Mouse (Mus musculus): ENCODE measurements around the gene Cops7a. TPM values are rescaled to one million over a fixed set of nuclear protein-coding genes. Genes with fewer than 3 reads are reported as not detected.

Gene Cops7a
- polyA plus RNA-seq, 1 experiment from 2014 or later: 155 TPM

DNA sequence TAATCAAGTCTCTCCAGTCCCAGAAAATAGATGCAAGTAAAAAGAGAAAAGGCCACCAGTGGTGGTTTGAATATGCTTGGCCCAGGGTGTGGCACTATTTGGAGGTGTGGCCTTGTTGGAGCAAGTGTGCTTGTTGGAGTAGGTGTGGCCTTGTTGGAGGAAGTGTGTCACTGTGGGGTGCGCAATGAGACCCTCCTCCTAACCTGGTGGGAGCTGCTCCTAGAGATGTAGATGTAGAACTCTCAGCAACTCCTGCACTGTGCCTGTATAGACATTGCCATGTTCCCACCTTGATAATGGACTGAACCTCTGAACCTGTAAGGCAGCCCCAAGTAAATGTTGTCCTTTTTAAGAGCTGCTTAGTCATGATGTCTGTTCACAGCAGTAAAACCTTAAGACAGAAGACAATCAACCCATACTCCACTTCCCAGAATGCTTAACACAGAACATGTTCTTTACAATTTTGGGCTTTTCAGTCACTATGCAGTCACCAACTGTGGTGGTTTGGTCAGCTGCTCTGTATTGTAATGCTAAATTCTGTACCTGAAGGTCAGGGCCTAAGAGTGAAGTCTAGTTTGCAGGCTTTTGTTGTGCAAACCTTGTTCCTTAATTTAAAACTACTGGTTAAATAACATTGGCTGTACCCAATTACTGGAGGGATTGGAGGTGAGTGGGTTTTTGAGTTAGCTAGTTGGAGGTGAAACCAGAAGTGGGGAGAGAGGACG is 11.2 kb downstream of the Cops7a start:
- no peaks in the 10 kb centered on the region for H3K27me3 ChIP-seq (replicated peaks; ENCODE audit: control insufficient read depth, insufficient read depth, low read length)
- H3K9ac ChIP-seq (ENCODE audit: low read length): no peak overlapping the region
- no peak overlapping the region for H3K27ac ChIP-seq (ENCODE audit: low read depth)
- DNase-seq (ENCODE audit: low spot score) (no peak), ATAC-seq (replicated peaks; ENCODE audit: low FRiP score, low TSS enrichment, low read depth) (no peak)
- no peak overlapping the region for H3K4me3 ChIP-seq (ENCODE audit: low read depth, low read length)
- WGBS: 91% methylated on average over 2 of the region's 2 CpGs
- H3K9me3 ChIP-seq (ENCODE audit: control insufficient read depth, low read length): 0 out of 2 replicates have a peak, but pooled peaks cover 3% of the 10 kb centered on the region
- H3K4me2 ChIP-seq (ENCODE audit: low read length): no peak overlapping the region
- peaks cover 24% of the 10 kb centered on the region for H3K36me3 ChIP-seq (ENCODE audit: control insufficient read depth, insufficient read depth, low read length)
- no peaks in the 10 kb centered on the region for H3K4me1 ChIP-seq (replicated peaks; ENCODE audit: control insufficient read depth, insufficient read depth, low read length)

DNA sequence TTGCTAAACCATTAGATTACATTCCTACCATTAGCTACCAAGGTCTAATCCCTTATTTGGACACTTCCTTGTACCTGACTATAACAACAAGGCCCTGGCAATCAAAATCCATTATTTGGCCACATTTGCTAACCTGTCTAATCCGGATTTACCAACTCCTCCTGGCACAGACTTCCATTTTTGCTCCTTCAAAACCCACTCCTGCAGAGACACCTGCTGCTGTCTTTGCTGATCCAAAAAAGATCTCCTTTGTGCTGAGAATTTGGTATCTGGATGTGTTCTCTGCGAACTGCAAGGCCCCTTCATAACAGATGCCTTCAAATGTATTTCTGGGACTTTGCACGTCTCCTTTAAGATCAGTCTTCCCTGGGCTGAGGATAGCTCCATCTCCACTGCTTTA is 21.8 kb downstream of the Cops7a start:
- Histone ChIP-seq H3K4me3 (ENCODE audit: low read depth, low read length) (no peak overlapping the region), H3K9me3 (ENCODE audit: control insufficient read depth, low read length) (no peaks in the 10 kb centered on the region), H3K27ac (ENCODE audit: low read depth) (no peak overlapping the region), H3K4me2 (ENCODE audit: low read length) (no peak overlapping the region), H3K27me3 (replicated peaks; ENCODE audit: control insufficient read depth, insufficient read depth, low read length) (no peaks in the 10 kb centered on the region), H3K36me3 (ENCODE audit: control insufficient read depth, insufficient read depth, low read length) (peaks cover 9% of the 10 kb centered on the region), H3K9ac (ENCODE audit: low read length) (no peak overlapping the region), H3K4me1 (replicated peaks; ENCODE audit: control insufficient read depth, insufficient read depth, low read length) (no peaks in the 10 kb centered on the region)
- no peak for DNase-seq (ENCODE audit: low spot score)
- no peak for ATAC-seq (replicated peaks; ENCODE audit: low FRiP score, low TSS enrichment, low read depth)
- WGBS: 84% methylated on average over 3 of the region's 3 CpGs

DNA sequence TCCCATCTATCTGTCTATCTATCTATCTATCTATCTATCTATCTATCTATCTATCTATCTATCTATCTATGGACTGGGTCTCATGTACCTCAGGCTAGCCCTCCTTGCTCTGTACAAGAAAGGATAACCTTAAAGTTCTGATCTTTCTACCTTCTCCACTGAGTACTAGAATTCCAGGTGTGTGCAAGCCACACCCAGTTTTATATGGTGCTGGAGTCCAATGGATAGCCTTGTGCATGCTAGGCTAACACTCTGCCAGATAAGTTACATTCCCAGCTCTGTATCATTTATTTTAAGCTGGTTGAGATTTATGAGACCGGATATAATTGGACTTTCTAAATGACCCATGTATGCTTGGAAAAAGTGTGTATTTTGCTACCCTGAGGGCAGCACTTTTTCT is 23.7 kb downstream of the Cops7a start:
- no peak overlapping the region for H3K9ac ChIP-seq (ENCODE audit: low read length)
- DNase-seq (ENCODE audit: low spot score): no peak
- no peaks in the 10 kb centered on the region for H3K9me3 ChIP-seq (ENCODE audit: control insufficient read depth, low read length)
- no peak overlapping the region for H3K27ac ChIP-seq (ENCODE audit: low read depth)
- H3K4me3 ChIP-seq (ENCODE audit: low read depth, low read length): no peak overlapping the region
- WGBS: 88% methylated on average over 1 of the region's 1 CpGs
- H3K27me3 ChIP-seq (replicated peaks; ENCODE audit: control insufficient read depth, insufficient read depth, low read length): no peaks in the 10 kb centered on the region
- ATAC-seq (replicated peaks; ENCODE audit: low FRiP score, low TSS enrichment, low read depth): no peak
- H3K36me3 ChIP-seq (ENCODE audit: control insufficient read depth, insufficient read depth, low read length): peaks cover 24% of the 10 kb centered on the region
- H3K4me1 ChIP-seq (replicated peaks; ENCODE audit: control insufficient read depth, insufficient read depth, low read length): no peaks in the 10 kb centered on the region
- no peak overlapping the region for H3K4me2 ChIP-seq (ENCODE audit: low read length)

DNA sequence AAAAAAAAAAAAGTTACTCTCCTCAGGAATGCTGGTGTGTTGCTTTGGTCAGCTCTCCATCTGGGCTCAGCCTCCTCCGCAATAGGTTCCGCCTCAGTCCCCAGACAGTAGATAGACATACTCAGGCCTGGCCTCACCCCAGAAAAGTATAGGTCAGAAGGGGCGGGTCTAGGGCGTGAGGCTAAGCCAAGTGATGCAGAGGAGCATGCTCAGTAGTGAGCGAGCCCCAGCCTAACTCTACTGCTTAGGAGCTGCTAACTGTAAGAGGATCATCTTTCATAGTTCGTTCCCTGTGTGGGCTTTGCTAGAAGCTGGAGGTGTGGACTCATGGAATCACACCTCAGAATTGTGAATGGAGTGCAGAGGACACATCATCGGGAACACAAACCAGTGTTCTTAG is 26.8 kb downstream of the Cops7a start:
- no peak overlapping the region for H3K4me3 ChIP-seq (ENCODE audit: low read depth, low read length)
- no peak overlapping the region for H3K27ac ChIP-seq (ENCODE audit: low read depth)
- H3K4me1 ChIP-seq (replicated peaks; ENCODE audit: control insufficient read depth, insufficient read depth, low read length): no peaks in the 10 kb centered on the region
- DNase-seq (ENCODE audit: low spot score) (no peak), ATAC-seq (replicated peaks; ENCODE audit: low FRiP score, low TSS enrichment, low read depth) (no peak)
- no peak overlapping the region for H3K4me2 ChIP-seq (ENCODE audit: low read length)
- no peak overlapping the region for H3K9ac ChIP-seq (ENCODE audit: low read length)
- WGBS: 92% methylated on average over 7 of the region's 7 CpGs
- peaks cover 55% of the 10 kb centered on the region for H3K36me3 ChIP-seq (ENCODE audit: control insufficient read depth, insufficient read depth, low read length)
- H3K9me3 ChIP-seq (ENCODE audit: control insufficient read depth, low read length): no peaks in the 10 kb centered on the region
- no peaks in the 10 kb centered on the region for H3K27me3 ChIP-seq (replicated peaks; ENCODE audit: control insufficient read depth, insufficient read depth, low read length)

DNA sequence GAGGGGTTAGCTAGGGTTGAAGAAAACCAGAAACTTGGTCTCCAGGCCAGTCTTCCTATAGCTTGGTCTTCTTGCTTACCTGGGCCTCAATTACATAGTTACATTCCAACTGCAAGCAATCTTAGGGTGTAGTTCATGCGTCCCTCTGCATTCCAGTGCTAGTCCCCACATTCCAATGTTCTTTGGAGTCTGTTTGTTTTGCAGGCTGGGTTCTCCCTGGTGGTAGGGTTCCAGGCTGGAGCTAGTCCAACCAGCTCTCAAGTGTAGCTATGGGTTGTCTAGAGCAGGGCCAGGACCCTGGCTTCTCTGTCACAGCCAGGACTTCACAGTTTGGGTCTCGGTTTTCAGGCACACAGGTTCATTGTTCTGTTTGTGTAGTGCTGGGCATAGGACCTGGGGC is 27.8 kb downstream of the Cops7a start:
- Histone ChIP-seq H3K9ac (ENCODE audit: low read length) (no peak overlapping the region), H3K27ac (ENCODE audit: low read depth) (no peak overlapping the region), H3K4me1 (replicated peaks; ENCODE audit: control insufficient read depth, insufficient read depth, low read length) (peaks cover 5% of the 10 kb centered on the region), H3K9me3 (ENCODE audit: control insufficient read depth, low read length) (no peaks in the 10 kb centered on the region), H3K4me3 (ENCODE audit: low read depth, low read length) (no peak overlapping the region), H3K27me3 (replicated peaks; ENCODE audit: control insufficient read depth, insufficient read depth, low read length) (no peaks in the 10 kb centered on the region), H3K4me2 (ENCODE audit: low read length) (no peak overlapping the region), H3K36me3 (ENCODE audit: control insufficient read depth, insufficient read depth, low read length) (peaks cover 55% of the 10 kb centered on the region)
- DNase-seq (ENCODE audit: low spot score): no peak
- WGBS: 77% methylated on average over 2 of the region's 2 CpGs
- no peak for ATAC-seq (replicated peaks; ENCODE audit: low FRiP score, low TSS enrichment, low read depth)

DNA sequence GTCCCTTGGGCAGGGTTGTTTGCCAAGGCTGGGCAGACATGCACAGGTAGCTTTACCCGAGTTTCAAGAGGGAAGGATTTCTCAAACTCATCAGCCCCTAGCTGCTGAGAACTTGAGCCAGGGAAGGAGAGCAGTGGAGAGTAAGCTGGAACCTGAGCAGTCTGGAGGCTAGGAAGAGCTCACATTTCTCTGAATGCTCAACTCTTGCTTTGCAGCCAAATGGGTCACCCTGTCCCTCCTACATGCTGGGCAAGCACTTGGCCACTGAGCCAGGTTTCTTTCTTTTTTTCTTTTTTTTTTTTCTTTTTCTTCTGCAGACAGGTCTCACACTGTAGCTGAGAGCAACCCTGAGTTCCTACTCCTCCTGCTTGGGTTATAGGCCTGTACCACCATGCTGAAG is 28.7 kb downstream of the Cops7a start:
- H3K36me3 ChIP-seq (ENCODE audit: control insufficient read depth, insufficient read depth, low read length): peaks cover 55% of the 10 kb centered on the region
- H3K9ac ChIP-seq (ENCODE audit: low read length): no peak overlapping the region
- peaks cover 10% of the 10 kb centered on the region for H3K4me1 ChIP-seq (replicated peaks; ENCODE audit: control insufficient read depth, insufficient read depth, low read length)
- no peak for DNase-seq (ENCODE audit: low spot score)
- 70% methylated on average over 1 of the region's 1 CpGs for WGBS
- H3K27me3 ChIP-seq (replicated peaks; ENCODE audit: control insufficient read depth, insufficient read depth, low read length): no peaks in the 10 kb centered on the region
- H3K4me2 ChIP-seq (ENCODE audit: low read length): no peak overlapping the region
- no peak overlapping the region for H3K27ac ChIP-seq (ENCODE audit: low read depth)
- H3K4me3 ChIP-seq (ENCODE audit: low read depth, low read length): no peak overlapping the region
- no peak for ATAC-seq (replicated peaks; ENCODE audit: low FRiP score, low TSS enrichment, low read depth)
- no peaks in the 10 kb centered on the region for H3K9me3 ChIP-seq (ENCODE audit: control insufficient read depth, low read length)

DNA sequence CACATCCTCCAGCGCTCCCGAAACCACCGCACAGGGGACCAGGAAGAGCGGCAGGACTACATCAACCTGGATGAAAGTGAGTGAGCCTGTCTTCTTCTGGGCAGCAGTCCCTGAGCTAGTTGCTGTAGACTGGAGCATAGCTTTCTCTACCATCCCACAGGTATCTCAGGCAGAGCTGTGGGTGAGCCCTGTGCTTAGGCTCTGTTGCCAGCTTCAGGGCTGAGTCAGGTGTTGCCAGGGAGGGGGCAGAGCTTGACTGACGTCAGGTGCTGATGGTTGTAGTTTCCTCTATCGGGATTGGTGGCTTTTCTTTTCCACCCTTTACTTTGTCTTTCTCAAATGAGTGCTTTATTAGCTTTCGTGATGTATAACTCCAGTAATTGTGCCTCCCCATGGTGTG is 30.7 kb downstream of the Cops7a start:
- ATAC-seq (replicated peaks; ENCODE audit: low FRiP score, low TSS enrichment, low read depth) (no peak), DNase-seq (ENCODE audit: low spot score) (no peak)
- 96% methylated on average over 7 of the region's 7 CpGs for WGBS
- H3K27me3 ChIP-seq (replicated peaks; ENCODE audit: control insufficient read depth, insufficient read depth, low read length): no peaks in the 10 kb centered on the region
- H3K27ac ChIP-seq (ENCODE audit: low read depth): no peak overlapping the region
- no peaks in the 10 kb centered on the region for H3K9me3 ChIP-seq (ENCODE audit: control insufficient read depth, low read length)
- H3K36me3 ChIP-seq (ENCODE audit: control insufficient read depth, insufficient read depth, low read length): peaks cover 55% of the 10 kb centered on the region
- H3K9ac ChIP-seq (ENCODE audit: low read length): no peak overlapping the region
- no peak overlapping the region for H3K4me3 ChIP-seq (ENCODE audit: low read depth, low read length)
- H3K4me1 ChIP-seq (replicated peaks; ENCODE audit: control insufficient read depth, insufficient read depth, low read length): peaks cover 18% of the 10 kb centered on the region
- no peak overlapping the region for H3K4me2 ChIP-seq (ENCODE audit: low read length)

DNA sequence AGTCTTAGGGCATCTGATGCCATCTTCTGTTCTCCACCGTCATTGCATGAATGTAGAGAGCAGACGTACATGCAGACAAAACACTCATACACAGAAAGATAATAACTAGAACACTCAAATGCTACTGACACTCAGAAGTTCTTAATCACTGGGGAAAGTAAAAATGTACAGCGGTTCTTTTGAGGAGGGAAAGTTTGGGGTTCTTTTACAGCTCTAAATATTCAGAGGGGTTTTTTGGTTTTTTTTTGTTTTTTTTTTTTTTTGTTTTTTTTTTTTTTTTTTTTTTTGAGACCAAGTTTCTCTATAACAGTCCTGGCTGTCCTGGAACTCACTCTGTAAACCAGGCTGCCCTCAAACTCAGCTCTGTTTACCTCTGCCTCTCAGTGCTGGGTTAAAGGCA is 32.2 kb downstream of the Cops7a start:
- DNase-seq (ENCODE audit: low spot score): no peak
- H3K27me3 ChIP-seq (replicated peaks; ENCODE audit: control insufficient read depth, insufficient read depth, low read length): no peaks in the 10 kb centered on the region
- peaks cover 18% of the 10 kb centered on the region for H3K4me1 ChIP-seq (replicated peaks; ENCODE audit: control insufficient read depth, insufficient read depth, low read length)
- peaks cover 43% of the 10 kb centered on the region for H3K36me3 ChIP-seq (ENCODE audit: control insufficient read depth, insufficient read depth, low read length)
- H3K9me3 ChIP-seq (ENCODE audit: control insufficient read depth, low read length): no peaks in the 10 kb centered on the region
- 90% methylated on average over 3 of the region's 3 CpGs for WGBS
- no peak overlapping the region for H3K4me3 ChIP-seq (ENCODE audit: low read depth, low read length)
- ATAC-seq (replicated peaks; ENCODE audit: low FRiP score, low TSS enrichment, low read depth): no peak
- no peak overlapping the region for H3K27ac ChIP-seq (ENCODE audit: low read depth)
- no peak overlapping the region for H3K9ac ChIP-seq (ENCODE audit: low read length)
- no peak overlapping the region for H3K4me2 ChIP-seq (ENCODE audit: low read length)

DNA sequence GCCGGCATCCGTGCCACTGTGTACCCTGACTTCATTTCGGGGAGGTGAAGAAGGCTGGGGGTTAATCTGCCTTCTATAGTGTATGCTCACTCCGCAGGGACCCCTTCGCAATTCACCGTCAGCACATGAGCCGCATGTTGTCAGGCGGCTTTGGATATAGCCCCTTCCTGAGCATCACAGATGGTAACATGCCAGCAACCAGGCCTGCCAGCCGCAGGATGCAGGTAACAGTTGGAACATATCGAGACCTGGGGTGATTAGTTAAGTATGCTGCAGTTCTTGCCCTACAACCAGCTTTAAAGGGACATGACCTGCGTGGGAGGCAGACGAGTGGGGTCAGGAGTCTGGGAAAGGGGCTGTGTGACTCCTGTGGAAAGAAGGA is 33.0 kb downstream of the Cops7a start:
- H3K4me2 ChIP-seq (ENCODE audit: low read length): peak overlapping the region; percentile 90
- peaks cover 18% of the 10 kb centered on the region for H3K4me1 ChIP-seq (replicated peaks; ENCODE audit: control insufficient read depth, insufficient read depth, low read length)
- peak overlapping the region; percentile 94 for H3K9ac ChIP-seq (ENCODE audit: low read length)
- peak overlapping the region; percentile 86 for H3K4me3 ChIP-seq (ENCODE audit: low read depth, low read length)
- no peaks in the 10 kb centered on the region for H3K9me3 ChIP-seq (ENCODE audit: control insufficient read depth, low read length)
- DNase-seq (ENCODE audit: low spot score): no peak
- peak overlapping the region; percentile 97; the same call in 1 of the 2 replicates for H3K27ac ChIP-seq (ENCODE audit: low read depth)
- ATAC-seq (replicated peaks; ENCODE audit: low FRiP score, low TSS enrichment, low read depth): no peak
- WGBS: 48% methylated on average over 12 of the region's 12 CpGs
- no peaks in the 10 kb centered on the region for H3K27me3 ChIP-seq (replicated peaks; ENCODE audit: control insufficient read depth, insufficient read depth, low read length)
- H3K36me3 ChIP-seq (ENCODE audit: control insufficient read depth, insufficient read depth, low read length): peaks cover 37% of the 10 kb centered on the region

Data from intestine, embryonic 14.5 days (tissue).